Mouse (Mus musculus) midbrain, embryonic 14.5 days (tissue): ENCODE measurements at regions not wholly inside any gene's neighbourhood (a gene's known extent, or its start where the extent isn't known, plus 50 kb on each side); places are given as distances from the start of the nearest gene placed in this dataset.
A peak's percentile ranks its signal among the peaks of the same experiment; 100 is the strongest.

ENCODE experiments used
- ATAC-seq: fragments of 200-750 bp; cut with Nextera tagmentation; 2 replicates; pipeline ENCODE4 v1.8.0; 2017; ENCODE audit warnings: moderate number of reproducible peaks, moderate library complexity; ENCODE audit not compliant: low FRiP score, low TSS enrichment
- DNase-seq: peaks from one replicate; pipeline ENCODE4 v3.0.0-alpha.2; 2015
- H3K27ac ChIP-seq: fragments of 300-500 bp; sonication (generic); replicated peaks from 2 replicates; pipeline ENCODE4 v1.5.1; 2014; ENCODE audit warnings: mild to moderate bottlenecking, low read depth, low read length, moderate library complexity
- H3K27me3 ChIP-seq: fragments of 300-500 bp; sonication (generic); 2 replicates; pipeline ENCODE4 v1.6.1; 2014; ENCODE audit warnings: low read length, control low read depth, mixed read lengths; ENCODE audit not compliant: control insufficient read depth, insufficient read depth
- H3K36me3 ChIP-seq: fragments of 300-500 bp; sonication (generic); 2 replicates; pipeline ENCODE4 v1.6.1; 2014; ENCODE audit warnings: low read length, control low read depth; ENCODE audit not compliant: control insufficient read depth, insufficient read depth
- H3K4me1 ChIP-seq: fragments of 300-500 bp; sonication (generic); 2 replicates; pipeline ENCODE4 v1.6.1; 2014; ENCODE audit warnings: mild to moderate bottlenecking, antibody characterized with exemption, low read length, control low read depth; ENCODE audit not compliant: control insufficient read depth, insufficient read depth
- H3K4me2 ChIP-seq: fragments of 300-500 bp; sonication (generic); 2 replicates; pipeline ENCODE4 v1.6.1; 2014; ENCODE audit warnings: mild to moderate bottlenecking, low read length, moderate library complexity
- H3K4me3 ChIP-seq: fragments of 300-500 bp; sonication (generic); replicated peaks from 2 replicates; pipeline ENCODE4 v1.5.1; 2014; ENCODE audit warnings: low read depth, low read length
- H3K9ac ChIP-seq: fragments of 300-500 bp; sonication (generic); replicated peaks from 2 replicates; pipeline ENCODE4 v1.6.1; 2014; ENCODE audit warnings: mild to moderate bottlenecking, low read length, moderate library complexity
- H3K9me3 ChIP-seq: fragments of 300-500 bp; sonication (generic); 2 replicates; pipeline ENCODE4 v1.6.1; 2016; ENCODE audit warnings: low read length, control low read depth, mixed read lengths; ENCODE audit not compliant: control insufficient read depth
- whole genome bisulfite sequencing: fragments of 180-500 bp; shearing (Covaris S2); extraction: QIAGEN DNeasy Blood & Tissue Kit; methylation state at CpG from one replicate; pipeline ENCODE4 v1.1.7; 2014; 5-methylcytosine and 5-hydroxymethylcytosine counted together

DNA sequence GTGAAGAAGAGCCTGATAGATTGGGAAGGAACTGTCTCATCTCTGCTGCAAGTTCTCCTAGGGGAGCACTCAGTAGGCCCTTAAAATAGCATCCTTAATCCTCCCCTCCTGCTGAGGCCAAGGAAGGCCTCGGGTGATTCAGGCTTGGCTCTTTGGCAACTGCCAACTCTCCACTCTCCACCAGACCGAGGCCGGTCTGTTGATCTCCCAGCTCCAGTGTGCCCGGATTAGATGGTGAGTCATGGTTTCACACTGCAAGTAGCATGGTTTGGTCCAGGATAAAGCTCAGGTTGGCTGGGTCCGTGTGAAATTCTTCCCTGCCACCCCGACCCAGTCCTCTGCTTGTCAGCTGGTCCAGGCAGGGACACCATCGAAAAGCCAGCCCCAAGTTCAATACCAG is 437.5 kb upstream of the Tbx3 start:
- no peak for ATAC-seq
- DNase-seq, result no peak
- H3K9ac ChIP-seq, result no peak overlapping the region
- H3K36me3 ChIP-seq, result no peaks in the 10 kb centered on the region
- WGBS, result 74% methylated on average over 7 of the region's 7 CpGs
- no peaks in the 10 kb centered on the region for H3K9me3 ChIP-seq
- no peaks in the 10 kb centered on the region for H3K27me3 ChIP-seq
- no peak overlapping the region for H3K27ac ChIP-seq
- no peak overlapping the region for H3K4me3 ChIP-seq
- H3K4me1 ChIP-seq, result no peaks in the 10 kb centered on the region
- no peak overlapping the region for H3K4me2 ChIP-seq

DNA sequence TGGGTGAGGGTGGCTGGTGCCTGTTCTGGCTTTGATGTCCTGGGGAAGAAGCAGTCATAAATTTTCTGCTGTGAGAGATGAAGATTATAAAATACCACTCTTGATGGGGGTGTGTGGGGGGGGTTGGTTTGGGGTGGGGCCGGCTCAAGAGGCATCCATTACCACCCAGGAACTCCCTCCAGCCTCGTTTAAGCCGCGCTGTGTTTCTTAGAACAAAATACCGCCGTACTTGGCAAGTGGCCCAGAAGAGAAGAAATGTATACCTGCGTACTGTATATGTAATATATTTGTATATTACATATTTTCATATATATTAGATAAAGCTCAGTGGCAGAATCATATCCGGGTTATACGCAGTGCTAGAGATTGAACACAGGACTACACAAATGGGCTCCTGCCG is 434.6 kb upstream of the Tbx3 start:
- H3K4me3 ChIP-seq, result no peak overlapping the region
- no peak overlapping the region for H3K4me2 ChIP-seq
- no peak overlapping the region for H3K9ac ChIP-seq
- H3K27me3 ChIP-seq, result no peaks in the 10 kb centered on the region
- no peaks in the 10 kb centered on the region for H3K9me3 ChIP-seq
- WGBS, result 91% methylated on average over 10 of the region's 10 CpGs
- ATAC-seq (no peak), DNase-seq (no peak)
- no peaks in the 10 kb centered on the region for H3K36me3 ChIP-seq
- H3K4me1 ChIP-seq, result no peaks in the 10 kb centered on the region
- H3K27ac ChIP-seq, result no peak overlapping the region

DNA sequence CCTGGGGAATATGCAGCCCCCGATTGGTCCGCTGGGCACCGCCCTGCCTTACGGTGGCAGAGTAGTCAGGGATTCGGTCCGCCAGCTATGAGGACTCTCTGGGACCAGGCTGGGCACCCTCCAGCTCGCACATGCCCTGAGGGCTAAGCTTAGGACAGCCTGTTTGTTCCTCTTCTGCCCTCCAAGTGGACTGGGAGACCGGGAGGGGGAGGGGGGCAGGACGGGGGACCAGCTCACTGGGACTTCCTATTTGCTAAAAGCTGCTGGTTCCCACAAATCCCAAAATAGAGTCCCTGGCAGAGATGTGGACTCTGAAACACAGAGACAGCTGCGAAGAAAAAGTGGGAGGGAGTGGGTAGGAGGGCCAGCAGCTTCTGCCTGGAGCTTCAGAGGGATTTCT is 423.6 kb upstream of the Tbx3 start:
- H3K9ac ChIP-seq, result no peak overlapping the region
- H3K9me3 ChIP-seq, result no peaks in the 10 kb centered on the region
- ATAC-seq (no peak), DNase-seq (no peak)
- H3K27ac ChIP-seq, result no peak overlapping the region
- H3K36me3 ChIP-seq, result no peaks in the 10 kb centered on the region
- H3K4me3 ChIP-seq, result no peak overlapping the region
- no peaks in the 10 kb centered on the region for H3K4me1 ChIP-seq
- H3K27me3 ChIP-seq, result no peaks in the 10 kb centered on the region
- 72% methylated on average over 10 of the region's 10 CpGs for WGBS
- H3K4me2 ChIP-seq, result no peak overlapping the region

DNA sequence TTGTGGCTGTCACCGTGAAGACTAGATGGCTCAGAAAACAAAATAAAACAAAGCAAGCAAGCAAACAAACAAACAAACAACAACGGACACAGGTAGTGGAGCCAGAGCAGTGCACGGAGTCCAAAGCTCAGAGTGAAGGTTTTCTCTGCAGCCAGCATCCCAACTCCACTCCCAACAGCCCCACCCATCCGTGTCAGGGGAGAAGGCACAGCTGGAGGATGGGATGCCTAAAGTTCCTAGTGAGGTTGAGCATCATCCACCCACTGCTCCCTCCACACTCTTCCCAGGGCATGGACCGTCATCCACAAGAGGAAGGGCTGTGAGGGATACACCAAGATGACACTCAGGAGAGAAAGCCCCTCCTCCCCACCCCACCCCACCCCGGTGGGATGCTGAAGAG is 421.8 kb upstream of the Tbx3 start:
- no peaks in the 10 kb centered on the region for H3K9me3 ChIP-seq
- H3K9ac ChIP-seq, result no peak overlapping the region
- 87% methylated on average over 6 of the region's 6 CpGs for WGBS
- H3K27me3 ChIP-seq, result no peaks in the 10 kb centered on the region
- ATAC-seq, result no peak
- no peaks in the 10 kb centered on the region for H3K36me3 ChIP-seq
- H3K4me1 ChIP-seq, result no peaks in the 10 kb centered on the region
- H3K27ac ChIP-seq, result no peak overlapping the region
- DNase-seq, result no peak
- H3K4me2 ChIP-seq, result no peak overlapping the region
- no peak overlapping the region for H3K4me3 ChIP-seq

DNA sequence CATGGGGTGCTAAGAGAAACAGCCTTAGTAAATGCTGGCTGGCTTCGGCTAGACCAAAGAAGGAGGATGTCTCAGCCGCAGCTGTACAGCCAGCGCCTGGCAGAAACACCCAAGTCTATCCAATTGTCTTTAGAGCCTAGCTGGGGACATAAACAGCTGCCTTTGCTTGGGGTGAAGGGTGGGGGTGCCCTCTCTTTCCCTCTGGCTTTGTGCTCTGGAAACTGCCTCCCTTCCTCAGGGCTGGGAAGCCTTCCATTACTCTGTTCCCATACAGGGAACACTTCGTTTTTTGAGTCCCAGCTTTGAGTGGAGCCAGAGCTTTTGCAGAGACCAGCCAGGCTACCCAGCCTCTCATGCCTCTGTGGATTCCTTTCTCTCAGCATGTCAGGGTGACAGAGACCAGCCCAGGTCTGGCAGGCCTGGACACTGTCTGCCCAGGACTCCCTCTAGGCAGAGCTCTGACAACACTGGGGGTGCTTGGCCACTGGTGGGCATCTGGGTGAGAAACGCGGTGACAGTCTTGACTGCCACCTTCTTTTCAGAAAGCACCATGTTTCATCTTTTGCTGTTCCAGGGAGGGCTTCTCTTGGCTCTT is 421.2 kb upstream of the Tbx3 start:
- ATAC-seq (no peak), DNase-seq (no peak)
- H3K36me3 ChIP-seq, result no peaks in the 10 kb centered on the region
- no peak overlapping the region for H3K9ac ChIP-seq
- no peak overlapping the region for H3K27ac ChIP-seq
- H3K4me2 ChIP-seq, result no peak overlapping the region
- no peaks in the 10 kb centered on the region for H3K27me3 ChIP-seq
- H3K4me3 ChIP-seq, result no peak overlapping the region
- H3K9me3 ChIP-seq, result no peaks in the 10 kb centered on the region
- no peaks in the 10 kb centered on the region for H3K4me1 ChIP-seq
- WGBS, result 85% methylated on average over 6 of the region's 6 CpGs

DNA sequence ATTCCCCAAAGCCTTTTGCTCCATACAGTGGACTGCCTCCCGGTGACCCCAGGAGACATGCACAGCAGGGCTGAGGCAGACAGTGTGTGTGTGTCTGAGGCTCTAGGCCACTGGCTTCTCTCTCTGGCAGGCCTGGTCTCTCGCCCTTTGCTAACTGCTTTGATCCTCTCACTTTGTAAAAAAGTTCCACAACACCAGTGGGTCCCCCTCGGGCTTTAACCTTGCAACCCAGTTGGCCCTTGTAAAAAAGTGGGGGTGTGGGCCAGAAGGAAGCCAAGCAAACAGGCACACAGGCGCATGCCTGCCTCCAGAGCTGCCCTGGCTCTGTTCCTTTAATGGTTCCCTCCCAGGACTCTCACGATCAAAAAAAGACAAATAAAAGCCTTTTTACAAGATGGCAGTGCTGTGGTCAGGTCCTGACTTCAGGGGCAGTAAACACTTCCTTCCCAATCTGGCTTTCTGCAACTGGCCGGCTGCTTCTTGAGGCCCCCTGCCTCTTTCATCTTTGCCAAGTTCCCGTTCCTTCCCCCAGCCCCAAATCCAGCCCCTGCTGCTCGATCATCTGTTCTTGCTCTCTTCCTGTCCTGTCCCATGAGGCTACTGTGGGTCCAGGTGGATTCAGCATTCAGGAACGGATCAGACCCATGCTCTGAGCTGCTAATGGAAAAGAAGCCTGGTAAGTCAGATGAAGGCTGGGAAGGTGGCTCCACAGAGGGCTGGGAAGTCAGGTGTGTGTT is 419.0 kb upstream of the Tbx3 start:
- Histone ChIP-seq H3K9me3 (no peaks in the 10 kb centered on the region), H3K4me3 (no peak overlapping the region), H3K9ac (no peak overlapping the region), H3K36me3 (no peaks in the 10 kb centered on the region), H3K27ac (no peak overlapping the region), H3K27me3 (no peaks in the 10 kb centered on the region), H3K4me2 (no peak overlapping the region), H3K4me1 (no peaks in the 10 kb centered on the region)
- WGBS, result 43% methylated on average over 9 of the region's 9 CpGs
- DNase-seq (no peak), ATAC-seq (no peak)

DNA sequence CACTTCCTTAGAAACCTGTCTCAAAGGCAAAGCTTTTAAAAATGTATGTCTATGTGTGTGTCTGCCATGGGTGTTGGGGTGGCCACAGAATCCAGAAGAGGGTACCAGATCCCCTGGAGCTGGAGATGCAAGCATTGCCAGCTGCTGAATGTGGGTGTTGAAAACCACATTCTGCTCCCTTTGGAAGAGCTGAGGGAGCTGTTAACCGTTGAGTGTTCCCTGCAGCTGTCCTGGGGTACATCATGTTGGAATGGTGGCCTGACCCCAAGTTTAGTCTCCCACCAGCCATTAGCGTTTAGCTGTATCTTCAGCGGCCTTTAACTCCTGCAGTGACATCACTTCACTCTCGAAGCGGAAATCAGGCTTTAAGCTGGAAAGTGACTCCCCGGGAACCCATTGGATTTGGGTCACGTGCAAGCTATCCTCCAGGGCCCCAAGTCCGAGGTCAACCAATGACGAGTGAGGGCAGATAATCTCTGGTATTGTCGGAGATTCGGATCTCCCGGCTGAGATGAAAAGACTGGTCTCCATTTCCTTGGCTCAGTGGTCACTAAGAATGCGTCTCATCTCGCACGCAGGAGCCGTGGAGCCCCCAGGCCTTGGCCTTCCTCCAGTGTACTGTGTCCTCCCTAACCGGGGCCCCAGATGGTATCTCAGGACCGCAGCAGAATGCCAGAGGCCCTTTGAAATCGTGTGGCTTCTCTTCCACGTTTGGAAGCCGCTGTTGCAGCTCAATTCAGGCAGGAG is 412.9 kb upstream of the Tbx3 start:
- H3K9me3 ChIP-seq, result no peaks in the 10 kb centered on the region
- 13% methylated on average over 21 of the region's 21 CpGs for WGBS

DNA sequence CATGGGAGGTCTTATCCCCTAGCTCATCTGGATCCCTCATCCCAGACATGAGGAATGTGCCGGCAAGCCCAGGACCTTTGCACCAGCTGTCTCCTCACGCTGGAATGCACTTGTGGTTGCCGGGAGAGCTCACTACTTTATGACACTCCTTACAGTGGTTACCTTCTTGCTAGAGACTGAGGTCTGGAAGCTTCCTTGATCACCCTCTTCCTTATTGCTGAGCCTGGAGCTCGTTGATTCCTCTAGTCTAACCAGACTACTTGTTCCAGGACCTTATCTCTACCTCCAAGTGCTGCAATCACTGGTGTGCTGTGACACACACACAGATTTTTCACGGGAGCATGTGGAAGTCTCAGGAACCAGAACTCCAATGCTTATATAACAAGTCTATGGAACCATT is 411.6 kb upstream of the Tbx3 start:
- Histone ChIP-seq H3K4me1 (peaks cover 3% of the 10 kb centered on the region; the same call in 1 of the 2 replicates), H3K36me3 (no peaks in the 10 kb centered on the region), H3K9me3 (no peaks in the 10 kb centered on the region), H3K4me3 (no peak overlapping the region), H3K4me2 (no peak overlapping the region), H3K27ac (no peak overlapping the region), H3K9ac (no peak overlapping the region), H3K27me3 (no peaks in the 10 kb centered on the region)
- ATAC-seq, result no peak
- no peak for DNase-seq
- 87% methylated on average over 5 of the region's 5 CpGs for WGBS

More for the DNA sequence above, 412.9 kb upstream of the Tbx3 start:
- ATAC-seq (no peak), DNase-seq (peak; percentile 43)
- H3K4me1 ChIP-seq, result peaks cover 3% of the 10 kb centered on the region; the same call in 1 of the 2 replicates
- H3K4me2 ChIP-seq, result no peak overlapping the region
- H3K27me3 ChIP-seq, result no peaks in the 10 kb centered on the region
- H3K9ac ChIP-seq, result no peak overlapping the region
- H3K27ac ChIP-seq, result no peak overlapping the region
- H3K4me3 ChIP-seq, result no peak overlapping the region
- no peaks in the 10 kb centered on the region for H3K36me3 ChIP-seq
